Mouse (Mus musculus) kidney, postnatal 14 days (tissue): ENCODE data around the gene Pigc.
A peak's percentile ranks its signal among the peaks of the same experiment; 100 is the strongest.

Source experiments
- DNase-seq: peaks from one replicate; pipeline ENCODE4 v3.0.0; 2022; ENCODE audit warnings: mixed read lengths

Gene Pigc

GRCm38 (mm10) chr1:161976255-161977182, 7.5 kb downstream of the Pigc start:
- peak; percentile 87 for DNase-seq

- DNase-seq = no peak
Observed at GRCm38 (mm10) chr1:161977331-161977730, 8.3 kb downstream of the Pigc start.

GRCm38 (mm10) chr1:161978173-161978700, 9.3 kb downstream of the Pigc start:
- DNase-seq = no peak

GRCm38 (mm10) chr1:161979536-161979935, 10.6 kb downstream of the Pigc start, which contains the start of gene 4930558K02Rik:
Gene 4930558K02Rik (minus strand): TSS chr1:161979636.
- DNase-seq = no peak

GRCm38 (mm10) chr1:161980046-161980445, 11.1 kb downstream of the Pigc start:
- no peak for DNase-seq

GRCm38 (mm10) chr1:161980626-161981298, 11.8 kb downstream of the Pigc start:
- no peak for DNase-seq

- no peak for DNase-seq
Observed at GRCm38 (mm10) chr1:161983451-161983850, 14.5 kb downstream of the Pigc start.

GRCm38 (mm10) chr1:161983979-161984566, 15.1 kb downstream of the Pigc start:
- peak; percentile 35 for DNase-seq

GRCm38 (mm10) chr1:161990684-161991578, 21.9 kb downstream of the Pigc start:
- no peak for DNase-seq

GRCm38 (mm10) chr1:161991846-161992245, 22.9 kb downstream of the Pigc start:
- no peak for DNase-seq

- DNase-seq = no peak
Observed at GRCm38 (mm10) chr1:161992389-161992788, 23.4 kb downstream of the Pigc start.

- DNase-seq = no peak
Observed at GRCm38 (mm10) chr1:161998781-161999180, 29.8 kb downstream of the Pigc start.

GRCm38 (mm10) chr1:161999338-161999737, 30.4 kb downstream of the Pigc start:
- no peak for DNase-seq

GRCm38 (mm10) chr1:161999882-162000371, 30.9 kb downstream of the Pigc start:
- DNase-seq = peak; percentile 70

GRCm38 (mm10) chr1:162001328-162001727, 32.3 kb downstream of the Pigc start:
- DNase-seq = no peak

- no peak for DNase-seq
Observed at GRCm38 (mm10) chr1:162003729-162004517, 34.9 kb downstream of the Pigc start.

GRCm38 (mm10) chr1:162004518-162004780, 35.5 kb downstream of the Pigc start:
- no peak for DNase-seq

GRCm38 (mm10) chr1:162004821-162005770, 36.1 kb downstream of the Pigc start:
- peak; percentile 71 for DNase-seq

GRCm38 (mm10) chr1:162006109-162006508, 37.1 kb downstream of the Pigc start:
- DNase-seq = no peak

GRCm38 (mm10) chr1:162008208-162008607, 39.2 kb downstream of the Pigc start:
- DNase-seq = no peak
